Mouse (Mus musculus): ENCODE measurements around the gene Cln6.
A peak's percentile ranks its signal among the peaks of the same experiment; 100 is the strongest.
"Not testable (repeated sequence)": the region's sequence is repeated elsewhere in the genome, so short reads cannot be mapped to it uniquely, and the experiment has no call there.

Gene Cln6

DNA sequence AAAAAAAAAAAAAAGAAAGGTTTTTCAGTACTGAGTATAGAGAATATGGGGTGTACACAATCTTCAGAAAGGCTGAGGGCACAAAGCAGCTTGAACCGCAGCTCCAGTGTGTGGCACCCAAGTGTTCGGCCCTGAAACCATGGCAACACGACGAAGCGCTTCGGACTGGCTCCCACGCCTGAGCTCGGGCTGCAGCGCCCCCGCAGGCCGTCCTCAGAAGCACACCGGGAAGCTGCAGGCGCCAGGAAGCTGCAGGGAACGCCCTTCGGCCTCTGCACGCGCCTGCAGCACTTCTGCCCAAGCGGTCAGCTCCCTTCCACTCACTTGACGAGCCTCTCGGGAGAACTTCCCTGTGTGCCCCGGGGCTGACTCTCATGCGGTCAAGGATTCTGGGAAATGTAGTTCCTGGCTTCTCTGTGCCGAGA lies 9.9 kb upstream of the Cln6 start:
- peak; percentile 92 to 95 for DNase-seq (ENCODE audit: low spot score in 2 of 2)

DNA sequence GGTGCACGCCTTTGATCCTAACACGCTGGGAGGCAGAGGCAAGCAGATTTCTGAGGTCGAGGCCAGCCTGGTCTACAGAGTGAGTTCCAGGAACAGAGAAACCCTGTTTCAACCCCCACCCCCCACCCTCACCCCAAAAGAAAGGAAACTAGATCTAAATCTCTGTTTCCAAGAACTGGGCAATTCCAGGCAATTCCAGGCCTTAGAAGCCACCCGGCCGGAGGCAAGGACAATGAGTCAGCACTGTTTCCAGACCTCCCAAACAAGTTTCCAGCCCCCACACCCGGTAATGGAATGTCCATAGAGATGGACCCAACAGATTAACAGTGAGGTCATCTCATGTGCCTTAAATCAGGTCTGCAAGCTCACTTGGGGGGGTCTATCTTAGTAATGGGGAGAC lies 8.7 kb upstream of the Cln6 start:
- no peak for DNase-seq (ENCODE audit: low spot score in 2 of 2)

DNA sequence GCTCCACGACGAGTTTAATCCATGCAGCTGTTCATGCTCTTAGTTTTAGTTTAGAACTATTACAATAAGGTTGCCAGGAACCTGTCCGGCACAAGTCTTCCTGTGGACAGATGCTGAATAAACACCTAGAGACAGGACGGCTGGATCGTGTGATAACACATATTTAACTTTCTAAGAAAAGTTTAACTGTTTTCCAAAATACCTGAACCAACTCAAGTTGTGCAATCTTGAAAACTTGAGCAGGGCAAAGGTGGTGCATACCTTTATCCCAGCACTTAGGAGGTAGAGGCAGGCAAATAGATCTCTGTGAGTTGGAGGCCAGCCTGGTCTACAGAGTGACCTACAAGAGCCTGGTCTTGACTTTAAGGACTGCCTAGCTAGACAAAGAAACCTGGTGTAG lies 3.7 kb upstream of the Cln6 start:
- DNase-seq (ENCODE audit: low spot score in 2 of 2), result no peak

DNA sequence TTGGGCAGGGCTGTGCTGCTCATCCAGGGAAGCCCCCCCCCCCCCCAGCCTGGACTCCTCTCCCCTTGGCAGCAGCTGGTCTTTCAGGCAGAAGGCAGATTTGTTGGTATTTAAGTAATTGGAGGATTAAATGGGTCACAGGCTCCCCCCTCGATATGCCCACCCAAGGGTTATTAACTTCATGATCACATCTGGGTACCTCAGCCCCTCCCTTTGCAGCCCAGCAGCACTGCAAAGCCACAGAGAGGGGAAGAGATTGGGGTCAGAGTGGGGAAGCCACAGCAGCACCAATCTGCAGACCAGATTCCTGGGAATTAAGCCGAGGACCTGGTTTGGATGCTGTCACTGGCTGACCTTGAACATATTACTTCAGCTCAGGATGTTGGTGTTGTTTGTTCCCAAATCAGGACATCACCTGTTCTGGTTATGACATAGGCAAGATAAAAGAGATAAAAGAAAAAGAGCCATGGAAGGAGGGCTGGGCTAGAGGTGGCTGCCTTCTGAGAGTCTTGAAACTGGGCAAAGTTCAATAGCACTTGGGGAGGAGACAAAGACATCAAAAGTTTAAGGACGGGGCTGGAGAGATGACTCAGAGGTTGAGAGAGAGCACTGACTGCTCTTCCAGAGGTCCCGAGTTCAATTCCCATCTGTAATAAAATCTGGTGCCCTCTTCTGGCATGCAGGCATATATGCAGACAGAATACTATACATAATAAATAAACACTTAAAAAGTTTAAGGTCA lies 2.7 kb upstream of the Cln6 start:
- no peak for DNase-seq (ENCODE audit: low spot score in 2 of 2)

DNA sequence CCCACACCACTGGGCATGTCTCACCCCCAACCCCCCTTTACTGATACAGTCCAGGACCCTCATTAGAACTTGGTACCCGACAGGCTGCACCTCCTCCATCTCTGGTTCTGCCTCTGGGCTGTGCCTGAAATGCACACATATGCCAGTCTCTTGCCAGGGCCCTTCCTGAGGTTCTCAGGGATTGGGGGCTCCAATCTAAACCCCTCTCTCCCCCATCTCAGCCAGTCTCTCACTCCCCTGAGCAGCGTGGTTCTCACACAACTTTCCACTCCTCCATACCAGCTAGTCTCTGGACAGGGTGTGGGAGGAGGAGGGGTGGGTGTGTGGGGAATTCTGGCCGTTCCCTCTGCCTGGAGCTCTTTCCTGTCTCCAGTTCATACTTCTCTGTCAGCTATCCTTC lies 974 bp upstream of the Cln6 start:
- DNase-seq (ENCODE audit: low spot score in 2 of 2), result no peak

DNA sequence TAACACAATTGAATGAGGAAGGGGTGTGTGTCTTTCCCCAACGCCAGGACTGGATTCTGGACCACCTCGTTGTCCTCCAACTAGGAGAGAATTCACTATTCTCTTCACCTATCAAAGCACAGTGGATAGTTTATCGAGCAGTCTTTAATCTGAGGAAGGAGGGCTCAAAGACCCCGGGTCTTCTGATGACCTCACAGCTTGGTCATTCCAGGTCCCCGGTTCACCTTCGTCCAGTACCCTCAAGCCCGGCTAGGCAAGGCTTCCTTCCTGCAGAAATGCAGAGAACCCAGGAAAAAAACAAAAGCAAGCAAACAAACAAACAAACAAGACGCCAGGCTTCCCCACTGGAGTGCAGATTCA lies 459 bp upstream of the Cln6 start:
- no peak for DNase-seq (ENCODE audit: low spot score in 2 of 2)

DNA sequence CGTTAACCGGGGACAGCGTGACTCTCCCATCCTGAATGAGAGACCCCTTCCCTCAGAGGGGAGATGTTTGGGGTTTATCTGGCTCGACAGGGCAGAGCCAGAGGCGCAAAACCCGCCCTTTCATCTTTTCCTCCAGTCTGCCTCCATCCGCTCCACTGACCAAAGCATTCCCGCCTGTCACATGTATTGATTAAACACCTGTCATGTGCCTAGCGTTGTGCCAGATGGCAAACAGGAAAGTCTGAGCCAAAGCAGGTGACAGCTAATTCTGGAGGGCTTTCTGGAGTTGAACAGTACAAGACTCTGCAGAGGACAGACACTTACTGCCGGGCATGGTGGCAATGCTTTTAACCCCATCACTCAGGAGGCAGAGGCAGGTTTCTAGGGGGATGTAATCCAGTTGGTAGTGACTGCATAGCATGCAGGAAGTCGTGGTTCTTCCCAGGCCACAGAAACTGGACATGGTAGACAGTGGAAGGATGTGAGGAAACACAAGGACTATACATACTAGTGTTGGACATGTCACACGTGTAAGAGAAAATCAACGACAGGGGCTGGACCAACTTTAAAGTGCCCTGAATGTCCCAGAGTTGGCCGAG lies 686 bp downstream of the Cln6 start:
- DNase-seq (ENCODE audit: low spot score in 2 of 2), result peak in 1 of 2 experiments; percentile 45

DNA sequence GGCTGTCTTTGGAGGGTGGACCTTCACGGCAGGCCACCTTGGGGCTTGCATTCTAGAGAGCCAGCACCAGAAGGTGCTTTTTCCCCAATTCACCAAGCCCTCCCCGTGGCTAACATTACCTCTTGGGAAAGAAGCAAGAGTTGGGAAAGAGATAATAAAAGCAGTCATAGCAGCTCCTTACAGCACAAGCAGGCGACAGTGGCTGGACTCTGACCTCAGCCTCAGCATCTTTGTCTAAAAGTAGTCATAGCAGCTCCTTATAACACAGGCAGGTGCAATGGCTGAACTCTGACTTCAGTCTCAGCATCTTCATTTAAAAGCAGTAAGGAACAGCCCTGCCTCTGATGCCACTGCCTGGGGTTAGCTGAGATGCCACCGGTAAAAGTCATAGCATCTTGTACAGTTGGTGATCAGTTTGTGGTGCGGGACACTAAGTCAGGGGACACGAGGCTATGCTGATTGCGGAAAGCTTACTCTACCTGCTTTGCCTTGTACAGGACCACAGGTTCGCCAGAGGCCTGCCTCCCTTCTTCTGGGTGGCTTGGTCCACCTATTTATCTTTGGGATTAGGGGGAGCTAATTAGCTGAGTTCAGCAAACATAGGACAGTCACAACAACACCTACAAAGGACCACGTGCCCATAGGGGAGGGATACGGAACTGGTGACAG lies 4.9 kb downstream of the Cln6 start:
- DNase-seq (ENCODE audit: low spot score in 2 of 2), result no peak

DNA sequence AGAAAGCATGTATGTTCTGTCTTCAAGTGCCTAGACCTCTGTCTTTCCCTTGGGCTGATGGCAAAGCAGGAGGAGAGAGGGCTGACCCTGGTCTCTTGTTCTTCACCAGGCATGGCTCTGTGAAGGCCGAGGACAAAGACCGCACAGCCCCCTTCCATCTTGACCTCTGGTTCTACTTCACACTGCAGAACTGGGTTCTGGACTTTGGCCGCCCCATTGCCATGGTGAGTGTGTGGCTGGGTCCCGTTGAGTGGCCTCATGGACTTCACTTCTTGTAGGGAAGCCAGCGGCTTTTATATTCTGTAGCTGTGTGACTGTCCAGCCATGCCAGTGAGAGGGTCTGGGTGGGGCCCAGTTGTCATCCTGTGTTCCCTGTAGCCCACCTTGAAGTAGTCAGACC lies 5.9 kb downstream of the Cln6 start:
- DNase-seq (ENCODE audit: low spot score in 2 of 2), result no peak

DNA sequence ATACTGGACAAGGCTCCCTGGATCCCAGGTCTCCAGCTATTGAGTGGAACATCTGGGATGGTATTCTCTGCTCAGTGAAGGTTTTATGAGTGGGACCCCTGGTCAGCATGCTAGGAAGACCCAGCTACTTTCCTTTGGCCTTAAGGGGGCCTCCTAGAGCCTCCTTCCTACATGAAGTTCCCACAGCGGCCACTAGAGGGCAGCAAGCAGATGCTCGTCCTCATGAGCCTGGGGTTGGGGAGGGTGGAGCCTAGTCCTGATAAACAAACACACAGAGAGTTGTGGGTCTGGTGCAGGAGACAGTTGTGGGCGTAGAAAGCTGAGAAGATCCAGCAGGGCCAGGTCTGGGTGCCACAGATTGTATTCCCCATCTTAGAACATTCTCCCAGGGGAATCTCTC lies 9.1 kb downstream of the Cln6 start:
- peak; percentile 87 to 93 for DNase-seq (ENCODE audit: low spot score in 2 of 2)

DNA sequence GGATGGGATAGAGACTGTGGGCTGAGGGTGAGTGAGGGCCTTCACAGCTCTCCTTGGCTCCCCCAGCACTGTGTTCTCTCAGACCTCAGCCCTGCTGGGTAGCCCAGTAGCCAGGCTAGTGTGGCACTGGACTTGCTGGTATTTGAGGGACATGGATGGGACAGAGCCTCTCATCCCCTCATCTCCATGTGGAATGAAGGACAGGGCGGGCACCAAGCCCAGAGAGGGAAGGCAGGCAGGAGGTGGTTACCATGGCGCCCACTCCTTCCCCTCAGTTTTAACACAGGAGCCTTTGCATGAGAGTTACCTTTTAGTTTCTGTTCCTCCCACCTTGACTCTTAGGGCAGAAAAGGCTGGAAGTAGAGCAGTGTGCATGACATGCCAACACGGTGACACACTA lies 10.1 kb downstream of the Cln6 start:
- DNase-seq (ENCODE audit: low spot score in 2 of 2), result no peak

DNA sequence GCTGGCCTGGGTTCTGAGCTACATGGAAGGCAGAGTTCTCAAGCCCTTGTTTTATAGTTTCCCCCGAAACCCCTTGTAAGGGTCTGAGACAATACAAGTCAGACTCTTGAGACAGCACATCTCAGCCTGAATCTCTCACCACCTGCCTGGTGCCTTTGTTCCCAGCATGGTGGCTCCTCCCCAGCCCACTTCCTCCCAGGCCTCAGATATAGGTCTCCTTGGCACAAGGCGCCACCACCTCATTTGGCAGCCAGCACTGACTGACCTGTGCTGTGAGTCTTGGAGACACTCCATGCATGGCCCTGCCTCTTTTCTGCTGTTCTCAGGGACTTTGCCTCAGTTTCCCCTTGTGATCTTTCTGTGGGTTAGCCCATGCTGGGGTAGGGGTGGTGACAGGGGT lies 13.0 kb downstream of the Cln6 start:
- peak in 1 of 2 experiments; percentile 18 for DNase-seq (ENCODE audit: low spot score in 2 of 2)

DNA sequence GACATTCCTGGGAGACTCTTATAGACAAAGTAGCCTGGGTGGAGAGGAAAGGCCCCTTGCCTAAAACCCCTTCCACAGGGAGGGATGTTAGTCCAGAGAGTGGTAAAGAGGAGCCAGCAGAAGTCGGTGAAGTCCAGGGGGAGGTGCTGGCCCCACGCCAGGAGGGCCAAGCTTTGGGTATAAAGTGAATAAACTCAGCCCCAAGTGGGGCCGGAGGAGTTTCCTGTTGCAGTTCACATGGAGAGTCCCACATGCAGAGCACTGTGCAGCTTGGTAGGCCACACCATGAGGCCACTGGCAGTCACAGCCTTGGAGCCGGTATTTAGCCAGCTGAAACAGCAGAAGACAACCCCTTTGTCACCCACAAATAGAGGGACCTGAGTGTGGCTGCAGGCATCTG lies 15.9 kb downstream of the Cln6 start:
- DNase-seq (ENCODE audit: low spot score in 2 of 2), result no peak

DNA sequence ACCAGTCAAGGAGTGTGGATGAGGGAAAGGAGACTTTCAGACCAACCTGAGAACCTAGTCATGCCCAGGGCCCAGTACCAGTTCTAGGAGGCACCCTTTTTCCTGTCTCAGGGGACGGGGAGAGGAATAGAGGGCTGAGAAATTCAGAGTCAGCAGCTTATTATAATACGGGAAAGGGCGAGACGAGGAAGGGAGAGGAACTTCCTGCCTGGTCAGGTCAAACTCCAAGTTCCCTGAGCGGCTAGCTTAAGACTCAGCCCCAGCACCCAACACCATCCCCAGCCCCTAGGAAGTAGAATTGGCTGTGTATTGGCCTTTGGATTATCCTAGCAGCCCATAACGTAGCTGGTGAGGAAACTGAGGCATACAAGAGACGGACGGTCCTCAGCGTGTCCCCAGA lies 18.6 kb downstream of the Cln6 start:
- no peak for DNase-seq (ENCODE audit: low spot score in 2 of 2)

DNA sequence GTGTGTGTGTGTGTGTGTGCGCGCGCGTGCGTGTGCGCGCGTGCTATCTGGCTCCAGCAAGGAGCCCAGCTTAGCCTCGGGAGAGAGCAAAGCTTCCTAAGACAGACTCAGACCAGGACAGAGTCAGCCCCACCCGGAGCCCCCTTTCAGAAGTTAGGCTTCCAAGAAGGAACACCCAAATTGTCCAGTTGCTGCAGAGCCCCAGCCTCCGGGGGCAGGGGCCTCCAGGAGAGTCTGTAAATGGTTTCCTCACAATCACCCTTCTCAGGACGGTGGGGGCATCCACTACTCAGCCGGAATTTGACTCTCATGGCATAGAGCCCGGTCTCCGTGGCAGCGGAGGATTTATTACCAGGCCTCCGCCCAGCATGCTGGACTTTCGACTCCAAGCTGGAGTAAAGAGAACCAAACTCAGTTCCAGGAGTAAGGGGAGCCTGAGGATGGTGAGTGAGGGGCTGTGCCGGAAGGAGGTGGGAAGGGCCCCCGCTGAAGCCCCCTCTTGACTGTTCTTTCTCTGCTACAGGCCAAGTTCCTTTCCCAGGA lies 19.2 kb downstream of the Cln6 start, which contains the start of gene Calml4:
Calml4 (plus strand) TSS at position 362 of the 543 bp plus-strand sequence.
- peak in 1 of 2 experiments; percentile 38 for DNase-seq (ENCODE audit: low spot score in 2 of 2)

DNA sequence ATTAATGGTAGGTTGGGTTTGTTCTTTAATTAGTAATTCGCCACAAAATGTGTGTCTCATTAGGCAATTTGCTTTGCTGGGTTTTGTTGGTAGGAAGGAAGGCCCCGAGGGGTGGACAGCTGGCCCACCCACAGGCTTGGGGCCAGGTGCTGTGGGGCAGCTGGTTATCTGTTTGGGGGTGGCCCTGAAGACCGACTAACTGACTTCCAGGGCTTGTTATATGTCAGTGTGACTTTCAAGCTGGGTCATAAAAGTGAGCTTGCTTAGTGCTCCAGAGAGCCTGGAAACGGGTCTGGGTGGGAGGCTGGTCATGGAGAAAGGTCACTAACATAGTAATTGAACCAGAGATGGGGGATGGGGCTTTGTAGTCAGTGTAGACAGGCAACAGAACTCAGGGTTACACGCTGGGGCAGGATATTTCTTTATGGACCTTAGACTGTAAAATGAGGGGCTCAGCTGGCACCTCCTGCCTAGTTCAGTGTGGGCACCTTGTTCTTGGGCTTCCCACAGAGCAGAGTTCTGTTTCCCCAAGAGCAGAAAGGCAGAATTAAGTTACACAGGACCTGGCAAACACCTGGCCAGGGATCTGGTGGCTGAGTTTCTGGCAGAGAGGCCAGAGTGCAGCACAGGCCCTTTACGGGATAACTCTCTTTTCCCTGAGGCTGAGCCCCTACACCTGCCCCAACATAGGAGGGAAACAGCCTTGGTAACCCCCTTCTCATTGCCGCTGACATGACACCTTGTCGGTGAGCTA lies 19.9 kb downstream of the Cln6 start:
- no peak for DNase-seq (ENCODE audit: low spot score in 2 of 2)

DNA sequence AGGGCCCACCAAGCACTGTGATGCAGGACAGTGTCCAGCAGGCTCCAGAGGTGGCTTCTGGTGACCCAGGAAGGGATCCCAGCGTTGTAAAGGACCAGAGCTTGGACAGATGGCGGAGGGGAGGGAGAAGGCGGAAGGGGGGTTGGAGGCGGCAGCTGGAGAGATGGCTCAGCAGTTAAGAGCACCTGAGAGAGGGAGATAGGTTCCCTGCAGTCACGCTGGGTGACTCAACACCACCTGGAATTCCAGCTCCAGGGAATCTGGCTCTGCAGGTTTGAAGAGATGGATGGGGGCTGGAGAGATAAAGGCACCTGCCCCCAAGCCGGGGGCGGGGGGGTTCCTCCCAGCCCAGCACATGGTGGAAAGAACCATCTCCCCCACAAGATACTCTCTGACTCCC lies 21.5 kb downstream of the Cln6 start:
- not testable (repeated sequence) for DNase-seq (ENCODE audit: low spot score in 2 of 2)

DNA sequence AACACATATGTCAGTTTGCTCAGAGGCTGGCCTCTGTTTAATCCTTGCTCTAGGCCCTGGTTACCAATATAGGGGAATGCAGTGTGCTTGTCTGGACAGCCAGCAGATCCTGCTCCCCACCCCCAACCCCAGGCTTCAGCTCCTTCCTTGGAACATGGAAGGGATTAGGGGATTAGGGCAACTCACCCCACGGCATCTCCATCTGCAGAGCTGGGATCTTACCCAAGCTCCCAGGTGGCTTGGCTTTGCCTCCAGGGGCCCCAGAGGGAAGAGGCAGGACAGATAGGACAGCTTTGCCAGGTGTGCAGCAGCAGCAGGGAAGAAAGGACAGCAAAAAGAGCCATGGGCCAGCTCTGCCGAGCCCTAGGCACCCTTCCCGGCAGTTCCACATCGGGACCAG lies 22.3 kb downstream of the Cln6 start:
- DNase-seq (ENCODE audit: low spot score in 2 of 2), result no peak

DNA sequence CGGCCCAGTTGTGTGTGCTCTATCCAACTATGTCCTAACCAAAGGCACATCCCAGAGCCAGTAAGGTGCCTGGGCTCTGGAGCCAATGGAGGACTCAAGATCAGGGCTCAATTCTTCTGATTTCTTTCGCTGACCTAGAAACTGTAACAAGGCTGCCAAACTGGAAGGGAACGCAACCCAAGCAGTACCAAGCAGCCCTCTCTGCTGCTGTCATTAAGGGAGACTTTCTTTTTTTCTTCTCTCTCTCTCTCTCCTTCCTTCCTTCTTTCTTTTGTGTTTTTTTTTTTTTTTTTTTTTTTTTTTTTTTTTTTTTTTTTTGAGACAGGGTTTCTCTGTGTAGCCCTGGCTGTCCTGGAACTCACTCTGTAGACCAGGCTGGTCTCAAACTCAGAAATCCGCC lies 30.7 kb downstream of the Cln6 start:
- DNase-seq (ENCODE audit: low spot score in 2 of 2), result not testable (repeated sequence)

DNA sequence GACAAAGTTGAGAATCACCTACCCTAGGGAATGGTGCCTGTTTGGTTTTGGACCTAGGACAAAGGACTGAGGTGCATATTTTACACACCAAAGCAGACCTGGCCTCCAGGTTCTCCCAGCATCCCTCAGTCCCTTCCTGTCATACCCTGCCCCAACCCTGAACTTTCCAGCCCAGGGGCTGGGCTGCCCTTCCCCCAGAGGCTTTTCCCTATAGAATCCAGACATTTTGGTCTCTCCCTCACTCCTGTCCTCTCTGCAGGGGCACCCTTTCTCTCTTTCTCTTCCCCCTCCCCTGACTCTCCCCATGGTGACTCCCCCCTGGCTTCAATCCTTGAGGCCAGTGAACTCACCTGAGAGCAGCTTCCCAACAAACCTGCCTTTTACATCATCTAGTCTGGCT lies 32.1 kb downstream of the Cln6 start:
- no peak for DNase-seq (ENCODE audit: low spot score in 2 of 2)

DNA sequence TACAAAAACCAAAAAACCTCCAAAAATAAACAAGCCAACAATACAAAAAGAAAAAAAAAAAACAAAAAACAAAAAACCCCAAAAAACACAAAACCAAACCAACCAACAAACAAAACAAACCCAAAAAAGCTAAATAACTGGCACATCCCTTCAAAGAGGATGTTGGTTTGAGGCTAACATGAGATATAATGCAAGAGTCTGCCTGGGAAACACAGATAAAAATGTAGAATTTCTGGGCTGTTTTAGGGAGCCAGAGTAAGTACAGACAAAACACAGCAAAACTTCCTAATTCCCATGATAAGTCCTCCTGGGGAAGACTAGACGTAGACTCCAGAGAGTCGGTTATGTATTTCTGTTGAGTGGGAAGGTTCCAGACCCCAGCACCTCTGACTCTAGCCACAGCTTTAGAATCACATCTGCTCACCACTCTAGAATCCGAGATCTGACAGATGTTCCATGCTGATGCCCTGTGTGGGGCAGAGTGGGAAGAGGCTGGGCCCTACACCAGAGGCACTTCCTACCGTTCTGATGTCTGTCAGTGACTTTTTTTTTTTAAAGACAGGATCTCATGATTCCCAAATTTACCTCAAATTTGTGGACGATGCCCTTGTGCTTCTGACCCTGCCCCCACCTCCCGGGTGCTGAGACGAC lies 38.5 kb downstream of the Cln6 start:
- DNase-seq (ENCODE audit: low spot score in 2 of 2), result no peak

DNA sequence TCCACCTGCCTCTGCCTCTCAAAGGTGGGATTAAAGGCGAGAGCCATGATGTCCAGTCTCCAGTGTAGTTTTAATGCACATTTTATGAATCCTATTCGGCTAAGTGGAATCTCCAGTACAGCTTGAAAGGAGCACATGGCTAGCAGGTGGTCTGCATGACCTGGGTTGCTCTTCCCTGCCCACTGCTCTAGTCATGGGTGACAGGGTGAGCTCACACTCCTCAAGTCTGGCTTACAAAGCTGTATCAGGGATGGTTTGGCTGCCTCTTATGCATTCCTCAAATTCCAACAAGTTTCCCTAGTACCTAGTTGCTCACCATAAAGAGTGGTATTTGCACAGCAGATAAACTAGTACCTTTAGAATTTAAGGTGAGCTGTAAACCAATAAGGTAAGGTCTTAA lies 39.2 kb downstream of the Cln6 start:
- no peak for DNase-seq (ENCODE audit: low spot score in 2 of 2)

All from spleen, postnatal 10 days (tissue).